Mouse (Mus musculus) heart, postnatal 0 days (tissue): ENCODE measurements at regions not wholly inside any gene's neighbourhood (a gene's known extent, or its start where the extent isn't known, plus 50 kb on each side); places are given as distances from the start of the nearest gene placed in this dataset.

Source experiments
- ATAC-seq: fragments of 200-750 bp; cut with Nextera tagmentation; 2 replicates; pipeline ENCODE4 v1.8.0; 2017; ENCODE audit warnings: low read depth, moderate number of reproducible peaks, moderate library complexity; ENCODE audit not compliant: insufficient read depth
- DNase-seq: peaks from one replicate; pipeline ENCODE4 v3.0.0-alpha.2; 2016; ENCODE audit warnings: low spot score
- H3K27ac ChIP-seq: fragments of 300-500 bp; sonication (generic); 2 replicates; pipeline ENCODE4 v1.5.1; 2014; ENCODE audit warnings: low read depth, mild to moderate bottlenecking
- H3K27me3 ChIP-seq: fragments of 300-500 bp; sonication (generic); 2 replicates; pipeline ENCODE4 v1.6.1; 2014; ENCODE audit warnings: low read length, mixed read lengths; ENCODE audit not compliant: control insufficient read depth, insufficient read depth
- H3K36me3 ChIP-seq: fragments of 300-500 bp; sonication (generic); replicated peaks from 2 replicates; pipeline ENCODE4 v1.6.1; 2014; ENCODE audit warnings: low read length, mixed read lengths; ENCODE audit not compliant: control insufficient read depth, insufficient read depth
- H3K4me1 ChIP-seq: fragments of 300-500 bp; sonication (generic); 2 replicates; pipeline ENCODE4 v1.6.1; 2014; ENCODE audit warnings: antibody characterized with exemption; ENCODE audit not compliant: control insufficient read depth, insufficient read depth
- H3K4me2 ChIP-seq: fragments of 300-500 bp; sonication (generic); 2 replicates; pipeline ENCODE4 v1.6.1; 2014; ENCODE audit warnings: low read depth, mild to moderate bottlenecking, low read length, moderate library complexity
- H3K4me3 ChIP-seq: fragments of 300-500 bp; sonication (generic); 2 replicates; pipeline ENCODE4 v1.5.1; 2014; ENCODE audit warnings: low read depth, low read length
- H3K9ac ChIP-seq: fragments of 300-500 bp; sonication (generic); replicated peaks from 2 replicates; pipeline ENCODE4 v1.6.1; 2014; ENCODE audit warnings: low read depth, low read length, mixed read lengths
- H3K9me3 ChIP-seq: fragments of 300-500 bp; sonication (generic); replicated peaks from 2 replicates; pipeline ENCODE4 v1.6.1; 2016; ENCODE audit warnings: low read length; ENCODE audit not compliant: control insufficient read depth
- CTCF ChIP-seq: IDR thresholded peaks from 2 replicates; pipeline ENCODE4 v1.5.1; 2016; ENCODE audit warnings: antibody characterized with exemption, control low read depth, low read depth
- EP300 ChIP-seq: IDR thresholded peaks from 2 replicates; pipeline ENCODE4 v1.6.1; 2016; ENCODE audit warnings: antibody characterized with exemption, low read depth
- WGBS: fragments of 180-500 bp; shearing (Covaris S2); extraction: QIAGEN DNeasy Blood & Tissue Kit; methylation state at CpG from one replicate; pipeline ENCODE4 v1.1.7; 2014; 5-methylcytosine and 5-hydroxymethylcytosine counted together

GRCm38 (mm10) chr3:137795754-137796315 lies 68.5 kb upstream of the H2afz start:
- 74% methylated on average over 7 of the region's 7 CpGs for WGBS

GRCm38 (mm10) chr3:137798769-137799168 lies 65.5 kb upstream of the H2afz start:
- no peak for TF ChIP-seq EP300
- no peak for TF ChIP-seq CTCF
- no peak overlapping the region for H3K27ac ChIP-seq
- no peak overlapping the region for H3K9ac ChIP-seq
- DNase-seq (no peak), ATAC-seq (no peak)
- no peaks in the 10 kb centered on the region for H3K27me3 ChIP-seq
- H3K4me2 ChIP-seq: no peak overlapping the region
- H3K4me1 ChIP-seq: no peaks in the 10 kb centered on the region
- no peaks in the 10 kb centered on the region for H3K9me3 ChIP-seq
- H3K4me3 ChIP-seq: no peak overlapping the region
- whole genome bisulfite sequencing: 63% methylated on average over 4 of the region's 4 CpGs
- no peaks in the 10 kb centered on the region for H3K36me3 ChIP-seq

More at GRCm38 (mm10) chr3:137795754-137796315, 68.5 kb upstream of the H2afz start:
- Histone ChIP-seq H3K9ac (no peak overlapping the region), H3K4me1 (no peaks in the 10 kb centered on the region), H3K27me3 (no peaks in the 10 kb centered on the region), H3K4me3 (no peak overlapping the region), H3K36me3 (no peaks in the 10 kb centered on the region), H3K4me2 (no peak overlapping the region), H3K9me3 (no peaks in the 10 kb centered on the region), H3K27ac (no peak overlapping the region)
- no peak for DNase-seq
- ATAC-seq: no peak
- no peak for TF ChIP-seq CTCF
- no peak for TF ChIP-seq EP300

GRCm38 (mm10) chr3:137801402-137802020 lies 62.8 kb upstream of the H2afz start:
- no peak overlapping the region for H3K4me2 ChIP-seq
- H3K4me3 ChIP-seq: no peak overlapping the region
- no peaks in the 10 kb centered on the region for H3K27me3 ChIP-seq
- DNase-seq (no peak), ATAC-seq (no peak)
- no peaks in the 10 kb centered on the region for H3K36me3 ChIP-seq
- no peaks in the 10 kb centered on the region for H3K9me3 ChIP-seq
- no peak overlapping the region for H3K27ac ChIP-seq
- H3K4me1 ChIP-seq: no peaks in the 10 kb centered on the region; the same call in 1 of the 2 replicates
- TF ChIP-seq EP300: no peak
- TF ChIP-seq CTCF: no peak
- WGBS: 56% methylated on average over 6 of the region's 6 CpGs
- no peak overlapping the region for H3K9ac ChIP-seq

- Histone ChIP-seq H3K4me1 (no peaks in the 10 kb centered on the region; the same call in 1 of the 2 replicates), H3K9ac (no peak overlapping the region), H3K27ac (no peak overlapping the region), H3K36me3 (no peaks in the 10 kb centered on the region), H3K4me3 (no peak overlapping the region), H3K4me2 (no peak overlapping the region), H3K9me3 (no peaks in the 10 kb centered on the region), H3K27me3 (no peaks in the 10 kb centered on the region)
- TF ChIP-seq EP300 (no peak), CTCF (no peak)
- 14% methylated on average over 1 of the region's 1 CpGs for WGBS
- DNase-seq (no peak), ATAC-seq (no peak)
Observed at GRCm38 (mm10) chr3:137807423-137807822, 56.9 kb upstream of the H2afz start.

GRCm38 (mm10) chr3:137807913-137808684 lies 56.2 kb upstream of the H2afz start:
- no peak overlapping the region for H3K4me2 ChIP-seq
- no peaks in the 10 kb centered on the region for H3K9me3 ChIP-seq
- TF ChIP-seq CTCF (no peak), EP300 (no peak)
- no peak overlapping the region for H3K9ac ChIP-seq
- DNase-seq: no peak
- no peak overlapping the region for H3K4me3 ChIP-seq
- H3K27me3 ChIP-seq: no peaks in the 10 kb centered on the region
- no peaks in the 10 kb centered on the region; the same call in 1 of the 2 replicates for H3K4me1 ChIP-seq
- ATAC-seq: no peak
- no peaks in the 10 kb centered on the region for H3K36me3 ChIP-seq
- H3K27ac ChIP-seq: no peak overlapping the region
- WGBS: 53% methylated on average over 5 of the region's 5 CpGs
